Mouse (Mus musculus): ENCODE results near the gene Dhx15.

Dhx15 gene

DNA sequence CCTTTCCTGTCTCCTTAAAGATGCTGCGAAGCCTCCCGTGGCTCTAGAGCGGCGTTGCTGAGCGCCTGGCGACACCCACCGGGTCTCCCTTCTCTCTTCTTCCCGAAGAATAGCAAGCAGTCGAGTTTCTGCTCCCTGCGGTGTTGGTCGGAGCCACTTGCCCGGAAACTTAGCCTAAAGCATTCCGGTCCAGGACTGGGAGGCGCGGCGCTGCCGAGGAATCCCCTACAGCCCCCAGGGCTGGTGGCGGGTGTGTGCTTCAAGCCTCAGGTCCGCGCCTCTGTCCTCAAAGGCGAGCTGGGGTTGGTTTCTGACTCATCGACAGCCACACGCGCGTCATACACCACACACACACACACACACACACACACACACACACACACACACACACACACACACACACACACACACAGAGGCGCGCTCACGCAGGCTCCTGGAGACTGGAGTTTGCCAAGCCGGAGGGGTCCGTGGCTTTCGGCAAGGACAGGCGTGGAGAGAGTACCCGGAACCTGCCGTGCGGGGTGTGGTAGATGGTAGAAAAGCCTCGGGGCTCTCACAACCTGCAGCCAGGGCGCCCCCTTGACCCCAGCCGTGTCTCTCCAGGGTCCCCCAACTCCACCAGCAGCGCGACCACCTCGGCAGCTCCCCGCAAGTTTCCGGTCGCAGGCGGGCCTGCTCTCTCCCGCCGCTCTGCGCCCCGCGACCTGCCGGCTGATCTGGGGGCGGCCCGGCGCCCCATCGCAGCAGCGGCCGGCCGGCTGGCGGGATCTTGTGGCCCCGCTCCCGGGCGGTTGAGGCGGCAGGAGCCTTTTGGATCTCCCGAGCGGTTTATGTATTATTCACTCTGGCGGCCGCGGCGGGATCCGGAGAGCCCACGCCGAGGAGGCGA, 77.1 kb downstream of the Dhx15 start:
- in situ Hi-C loops (cut with MboI, MseI) = no loop called here

GRCm38 (mm10) chr5:52112191-52112760, 78.0 kb downstream of the Dhx15 start:
- in situ Hi-C loops (cut with MboI, MseI) = no loop called here

GRCm38 (mm10) chr5:52110808-52111663, 79.3 kb downstream of the Dhx15 start:
- in situ Hi-C loops (cut with MboI, MseI) = no loop called here

All from T-helper 17 cell (primary cell).